Mouse (Mus musculus): ENCODE measurements at regions not wholly inside any gene's neighbourhood (a gene's known extent, or its start where the extent isn't known, plus 50 kb on each side); places are given as distances from the start of the nearest gene placed in this dataset.

GRCm38 (mm10) chr1:176683146-176683545, 130.7 kb downstream of the Cep170 start:
- WGBS = 81% methylated on average over 6 of the region's 6 CpGs
- ATAC-seq (ENCODE audit: low FRiP score) = no peak

DNA sequence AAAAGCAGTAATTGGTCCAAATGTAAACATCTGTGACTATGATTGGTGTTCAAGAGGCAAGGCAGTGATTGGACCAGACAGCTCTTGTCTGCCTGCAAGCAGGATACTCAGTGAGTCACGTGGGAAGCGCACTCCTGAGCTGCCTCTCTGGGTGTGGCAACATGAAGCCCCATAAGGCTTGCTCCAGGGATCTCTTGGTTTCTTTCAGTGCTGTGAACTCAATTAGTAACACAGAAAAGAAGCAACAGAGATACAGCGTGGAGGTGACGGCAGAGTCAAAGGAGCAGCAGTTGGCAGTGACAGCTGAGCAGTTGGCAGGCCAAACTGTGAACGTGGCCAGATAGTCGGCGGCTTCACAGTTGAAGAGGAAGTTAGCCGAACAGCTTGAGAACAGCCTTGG, 131.9 kb downstream of the Cep170 start:
- Histone ChIP-seq H3K27me3 (no peaks in the 10 kb centered on the region), H3K4me3 (no peak overlapping the region), H3K4me1 (no peaks in the 10 kb centered on the region), H3K27ac (no peak overlapping the region), H3K9ac (no peak overlapping the region), H3K4me2 (replicated peaks) (no peak overlapping the region), H3K9me3 (replicated peaks) (no peaks in the 10 kb centered on the region), H3K36me3 (no peaks in the 10 kb centered on the region)
- ATAC-seq (ENCODE audit: low FRiP score) = no peak
- WGBS = 79% methylated on average over 8 of the region's 8 CpGs

More at GRCm38 (mm10) chr1:176683146-176683545, 130.7 kb downstream of the Cep170 start:
- no peaks in the 10 kb centered on the region for H3K27me3 ChIP-seq
- H3K4me3 ChIP-seq = no peak overlapping the region
- H3K9ac ChIP-seq = no peak overlapping the region
- no peaks in the 10 kb centered on the region for H3K4me1 ChIP-seq
- no peak overlapping the region for H3K27ac ChIP-seq
- no peaks in the 10 kb centered on the region for H3K36me3 ChIP-seq
- H3K4me2 ChIP-seq (replicated peaks) = no peak overlapping the region
- no peaks in the 10 kb centered on the region for H3K9me3 ChIP-seq (replicated peaks)

DNA sequence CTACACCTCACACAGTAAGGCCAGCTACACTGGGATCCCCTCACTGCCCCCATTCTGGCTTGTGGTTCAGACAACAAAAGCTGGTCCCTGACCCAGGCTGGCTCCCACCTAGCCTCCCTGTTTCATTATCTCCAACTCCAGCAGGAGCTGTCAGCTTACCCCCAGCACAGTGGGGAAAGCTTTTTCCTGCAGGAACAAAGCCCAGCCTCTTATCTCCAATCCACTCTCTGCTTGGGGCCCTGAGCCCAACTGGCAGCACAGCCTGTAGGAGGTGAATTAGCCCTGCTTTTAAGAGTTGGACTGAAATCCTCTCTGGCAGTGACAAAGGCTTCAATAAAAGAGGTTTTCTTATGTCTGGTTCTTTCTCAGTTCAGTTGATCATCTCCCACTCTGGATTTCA, 138.7 kb downstream of the Cep170 start:
- no peak overlapping the region for H3K27ac ChIP-seq
- no peak overlapping the region for H3K4me3 ChIP-seq
- H3K4me1 ChIP-seq = no peaks in the 10 kb centered on the region
- ATAC-seq (ENCODE audit: low FRiP score) = no peak
- no peaks in the 10 kb centered on the region for H3K27me3 ChIP-seq
- H3K9ac ChIP-seq = no peak overlapping the region
- H3K4me2 ChIP-seq (replicated peaks) = no peak overlapping the region
- H3K9me3 ChIP-seq (replicated peaks) = no peaks in the 10 kb centered on the region
- no peaks in the 10 kb centered on the region for H3K36me3 ChIP-seq

GRCm38 (mm10) chr1:176671081-176671480, 142.8 kb downstream of the Cep170 start:
- ATAC-seq (ENCODE audit: low FRiP score) = no peak
- H3K4me2 ChIP-seq (replicated peaks) = no peak overlapping the region
- H3K27me3 ChIP-seq = no peaks in the 10 kb centered on the region
- no peaks in the 10 kb centered on the region for H3K36me3 ChIP-seq
- no peak overlapping the region for H3K9ac ChIP-seq
- H3K4me1 ChIP-seq = no peaks in the 10 kb centered on the region
- H3K27ac ChIP-seq = no peak overlapping the region
- 81% methylated on average over 3 of the region's 3 CpGs for WGBS
- no peak overlapping the region for H3K4me3 ChIP-seq
- no peaks in the 10 kb centered on the region for H3K9me3 ChIP-seq (replicated peaks)

- 72% methylated on average over 8 of the region's 8 CpGs for WGBS
Observed at GRCm38 (mm10) chr1:176667552-176668306, 146.1 kb downstream of the Cep170 start.

DNA sequence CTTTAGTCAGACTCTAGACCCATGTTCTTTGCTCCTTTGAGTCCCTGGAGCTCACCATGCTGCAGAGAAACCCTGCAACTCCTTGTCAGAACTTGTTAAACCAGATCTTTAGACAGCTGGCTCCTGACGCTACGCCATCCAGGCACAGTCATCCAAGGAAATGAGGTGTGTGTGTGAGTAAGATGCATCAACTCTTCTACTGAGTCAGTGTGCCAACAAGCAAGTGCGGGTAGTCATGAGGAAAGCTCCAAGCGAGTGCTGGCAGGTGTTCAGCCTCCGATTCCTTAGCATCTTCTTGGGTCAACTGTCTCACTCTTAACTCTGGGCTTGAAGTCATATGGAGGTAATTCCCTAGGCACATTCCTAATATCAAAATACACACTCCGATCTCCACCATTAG, 153.6 kb downstream of the Cep170 start:
- H3K27me3 ChIP-seq = no peaks in the 10 kb centered on the region
- no peak overlapping the region for H3K4me2 ChIP-seq (replicated peaks)
- no peak overlapping the region for H3K27ac ChIP-seq
- no peaks in the 10 kb centered on the region for H3K4me1 ChIP-seq
- no peak for ATAC-seq (ENCODE audit: low FRiP score)
- WGBS = 90% methylated on average over 6 of the region's 6 CpGs
- no peaks in the 10 kb centered on the region for H3K36me3 ChIP-seq
- H3K4me3 ChIP-seq = no peak overlapping the region
- H3K9me3 ChIP-seq (replicated peaks) = no peaks in the 10 kb centered on the region
- no peak overlapping the region for H3K9ac ChIP-seq

More at GRCm38 (mm10) chr1:176667552-176668306, 146.1 kb downstream of the Cep170 start:
- Histone ChIP-seq H3K4me1 (no peaks in the 10 kb centered on the region), H3K36me3 (no peaks in the 10 kb centered on the region), H3K27ac (no peak overlapping the region), H3K9me3 (replicated peaks) (no peaks in the 10 kb centered on the region), H3K4me2 (replicated peaks) (no peak overlapping the region), H3K27me3 (no peaks in the 10 kb centered on the region), H3K9ac (no peak overlapping the region), H3K4me3 (no peak overlapping the region)
- no peak for ATAC-seq (ENCODE audit: low FRiP score)

DNA sequence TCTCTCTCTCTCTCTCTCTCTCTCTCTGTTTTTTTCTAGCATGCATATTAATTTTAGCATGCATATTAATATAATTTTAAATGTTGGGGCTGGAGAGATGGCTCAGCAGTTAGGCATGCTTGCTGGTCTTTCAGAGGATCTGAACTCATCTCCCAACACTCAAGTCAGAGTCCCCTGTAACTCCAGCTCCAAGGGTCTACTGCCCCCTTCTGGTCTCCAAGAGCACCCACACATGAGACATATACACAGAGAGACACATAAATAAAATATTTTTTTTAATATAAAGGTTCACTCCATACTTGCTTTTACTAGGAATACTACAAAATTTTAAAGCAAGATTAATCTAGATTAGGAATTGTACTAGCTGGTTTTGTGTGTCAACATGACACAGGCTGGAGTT, 155.2 kb downstream of the Cep170 start:
- Histone ChIP-seq H3K9me3 (replicated peaks) (no peaks in the 10 kb centered on the region), H3K27me3 (no peaks in the 10 kb centered on the region), H3K9ac (no peak overlapping the region), H3K36me3 (no peaks in the 10 kb centered on the region), H3K27ac (no peak overlapping the region), H3K4me3 (no peak overlapping the region), H3K4me1 (no peaks in the 10 kb centered on the region), H3K4me2 (replicated peaks) (no peak overlapping the region)
- no peak for ATAC-seq (ENCODE audit: low FRiP score)

DNA sequence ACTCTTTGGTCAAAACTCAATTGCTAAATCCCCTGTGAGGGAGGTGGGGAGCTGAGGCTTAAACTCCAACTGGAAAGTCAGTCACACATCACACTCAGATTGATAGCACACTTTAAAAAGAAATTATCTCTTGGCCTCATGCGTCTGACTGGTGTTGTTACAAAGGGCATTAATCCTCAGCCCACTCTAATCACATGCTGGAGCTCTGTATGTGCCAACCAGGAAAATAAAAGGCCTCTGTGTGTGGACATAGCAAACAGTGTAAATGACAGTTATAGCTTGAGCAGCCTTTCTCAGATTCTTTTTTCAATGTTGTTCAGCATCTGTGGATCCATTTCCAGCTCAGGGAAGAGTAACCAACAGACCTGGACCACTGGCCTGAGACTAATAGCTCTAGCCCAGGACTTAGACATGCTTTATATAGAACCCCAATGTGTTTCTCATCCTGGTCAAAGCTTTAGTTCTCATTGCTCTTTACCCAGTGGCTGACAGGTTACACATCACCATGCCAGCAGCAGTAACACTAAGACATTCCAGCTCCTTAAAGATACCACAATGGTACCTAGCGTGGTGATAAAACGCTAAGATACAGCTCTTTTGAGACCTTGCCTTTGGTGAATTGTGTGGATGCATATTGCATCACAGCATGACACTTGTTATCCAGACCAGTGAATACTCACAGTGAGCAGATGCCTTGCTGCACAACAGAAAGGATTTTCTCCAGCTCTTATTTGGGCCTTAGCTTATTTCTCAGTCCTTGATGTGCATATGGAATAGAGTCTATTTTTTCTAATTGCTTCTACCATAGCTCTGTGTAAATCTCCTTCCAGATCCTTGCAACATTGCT, 158.2 kb downstream of the Cep170 start:
- Histone ChIP-seq H3K36me3 (no peaks in the 10 kb centered on the region), H3K27ac (no peak overlapping the region), H3K9ac (no peak overlapping the region), H3K27me3 (no peaks in the 10 kb centered on the region), H3K4me2 (replicated peaks) (no peak overlapping the region), H3K4me1 (no peaks in the 10 kb centered on the region), H3K4me3 (no peak overlapping the region), H3K9me3 (replicated peaks) (no peaks in the 10 kb centered on the region)
- no peak for ATAC-seq (ENCODE audit: low FRiP score)
- WGBS = 64% methylated on average over 3 of the region's 3 CpGs

DNA sequence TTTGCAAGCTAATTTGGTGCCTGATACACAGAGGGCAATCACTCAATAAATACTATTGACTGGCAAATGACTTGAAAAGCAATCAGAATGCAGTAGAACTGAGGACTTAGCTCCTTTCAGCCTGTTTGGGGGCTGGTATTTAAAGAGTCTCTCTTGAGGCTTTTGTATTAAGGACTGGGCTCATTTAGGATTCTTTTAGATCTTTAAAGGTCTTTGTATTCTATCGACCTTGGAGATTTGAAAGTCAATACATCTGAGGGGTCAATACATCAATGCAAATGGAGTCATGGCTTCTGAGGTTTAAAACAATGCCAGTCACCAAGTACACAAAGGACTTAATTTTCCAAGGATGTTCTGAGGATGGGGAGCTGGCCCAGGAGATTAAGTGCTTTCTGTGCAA, 169.6 kb downstream of the Cep170 start:
- WGBS = 17% methylated on average over 1 of the region's 1 CpGs
- H3K4me3 ChIP-seq = no peak overlapping the region
- H3K4me2 ChIP-seq (replicated peaks) = no peak overlapping the region
- H3K27ac ChIP-seq = no peak overlapping the region
- no peaks in the 10 kb centered on the region for H3K4me1 ChIP-seq
- no peak overlapping the region for H3K9ac ChIP-seq
- no peaks in the 10 kb centered on the region for H3K27me3 ChIP-seq
- no peak for ATAC-seq (ENCODE audit: low FRiP score)
- no peaks in the 10 kb centered on the region for H3K9me3 ChIP-seq (replicated peaks)
- H3K36me3 ChIP-seq = no peaks in the 10 kb centered on the region

- H3K27me3 ChIP-seq = no peaks in the 10 kb centered on the region
- H3K9ac ChIP-seq = no peak overlapping the region
- H3K36me3 ChIP-seq = no peaks in the 10 kb centered on the region
- H3K4me1 ChIP-seq = no peaks in the 10 kb centered on the region
- WGBS = 72% methylated on average over 4 of the region's 4 CpGs
- ATAC-seq (ENCODE audit: low FRiP score) = no peak
- H3K4me2 ChIP-seq (replicated peaks) = no peak overlapping the region
- no peak overlapping the region for H3K4me3 ChIP-seq
- no peak overlapping the region for H3K27ac ChIP-seq
- H3K9me3 ChIP-seq (replicated peaks) = no peaks in the 10 kb centered on the region
Observed at GRCm38 (mm10) chr1:176623171-176623570, 190.7 kb downstream of the Cep170 start.

GRCm38 (mm10) chr1:176622213-176622612, 191.7 kb downstream of the Cep170 start:
- Histone ChIP-seq H3K27me3 (no peaks in the 10 kb centered on the region), H3K36me3 (no peaks in the 10 kb centered on the region), H3K4me1 (no peaks in the 10 kb centered on the region), H3K9ac (no peak overlapping the region), H3K27ac (no peak overlapping the region), H3K9me3 (replicated peaks) (no peaks in the 10 kb centered on the region), H3K4me3 (no peak overlapping the region), H3K4me2 (replicated peaks) (no peak overlapping the region)
- WGBS = 94% methylated on average over 5 of the region's 5 CpGs
- ATAC-seq (ENCODE audit: low FRiP score) = no peak

GRCm38 (mm10) chr1:176621285-176621684, 192.6 kb downstream of the Cep170 start:
- Histone ChIP-seq H3K9me3 (replicated peaks) (no peaks in the 10 kb centered on the region), H3K36me3 (no peaks in the 10 kb centered on the region), H3K4me2 (replicated peaks) (no peak overlapping the region), H3K4me3 (no peak overlapping the region), H3K27me3 (no peaks in the 10 kb centered on the region), H3K4me1 (no peaks in the 10 kb centered on the region), H3K9ac (no peak overlapping the region), H3K27ac (no peak overlapping the region)
- ATAC-seq (ENCODE audit: low FRiP score) = no peak
- WGBS = 93% methylated on average over 2 of the region's 2 CpGs

DNA sequence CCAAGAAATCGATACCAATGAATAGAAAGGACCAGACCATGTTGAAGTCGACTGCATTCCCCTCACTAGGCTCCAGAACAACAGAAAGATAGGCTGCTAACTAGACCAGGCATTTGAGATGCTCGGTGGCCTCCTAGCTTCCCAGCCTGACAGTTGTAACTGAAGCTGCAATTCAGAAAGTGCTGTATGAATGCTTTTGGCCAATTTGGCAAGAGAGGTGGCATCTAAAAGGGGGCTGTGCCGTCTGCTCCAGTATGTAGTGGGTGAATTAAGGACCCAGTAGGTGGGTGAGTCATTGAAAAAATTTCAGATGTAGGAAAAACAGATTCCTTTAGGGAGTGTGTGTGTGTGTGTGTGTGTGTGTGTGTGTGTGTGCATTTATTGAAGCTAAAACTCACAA, 195.0 kb downstream of the Cep170 start:
- Histone ChIP-seq H3K4me1 (no peaks in the 10 kb centered on the region), H3K9me3 (replicated peaks) (no peaks in the 10 kb centered on the region), H3K36me3 (no peaks in the 10 kb centered on the region), H3K4me3 (no peak overlapping the region), H3K4me2 (replicated peaks) (no peak overlapping the region), H3K27ac (no peak overlapping the region), H3K27me3 (no peaks in the 10 kb centered on the region), H3K9ac (no peak overlapping the region)
- 84% methylated on average over 4 of the region's 4 CpGs for WGBS
- no peak for ATAC-seq (ENCODE audit: low FRiP score)
